Mouse (Mus musculus): Measurements from ENCODE around the gene Pnma5. TPM values are rescaled to one million over a fixed set of nuclear protein-coding genes. Genes with fewer than 3 reads are reported as not detected.

The Pnma5 gene
- polyA plus RNA-seq, 1 experiment: not detected

DNA sequence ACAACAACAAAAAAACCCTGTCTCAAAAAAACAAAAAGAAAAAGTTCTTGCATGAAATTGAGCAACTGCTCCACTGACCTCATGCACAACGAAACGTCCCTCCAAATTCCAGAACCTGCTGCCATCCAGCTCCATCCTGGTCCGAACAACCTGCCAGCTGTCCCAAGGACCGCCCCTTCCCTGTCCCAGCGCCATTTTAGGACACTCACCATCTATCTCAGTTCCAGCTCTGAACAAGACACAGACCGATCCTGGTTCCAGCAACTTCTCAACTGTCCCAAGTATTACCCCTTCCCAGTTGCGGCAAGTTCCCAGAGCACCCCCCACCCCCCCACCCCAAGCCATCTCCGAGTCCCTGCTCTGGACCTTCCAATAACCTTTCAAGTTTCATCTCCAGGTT is 1.9 kb upstream of the Pnma5 start:
- no peak for TF ChIP-seq POLR2A (IDR thresholded peaks at IDR 0.05; ENCODE audit: borderline replicate concordance, extremely low read depth, low read depth, low read length)
- no peak for TF ChIP-seq CTCF (IDR thresholded peaks at IDR 0.05; ENCODE audit: insufficient read depth, low read length)
- DNase-seq: no peak
- Histone ChIP-seq H3K4me3 (replicated peaks; ENCODE audit: extremely low read depth, low read depth, low read length) (no peak overlapping the region), H3K4me1 (ENCODE audit: control insufficient read depth, insufficient read depth, low read length) (no peaks in the 10 kb centered on the region)
- WGBS: 77% methylated on average over 8 of the region's 8 CpGs

DNA sequence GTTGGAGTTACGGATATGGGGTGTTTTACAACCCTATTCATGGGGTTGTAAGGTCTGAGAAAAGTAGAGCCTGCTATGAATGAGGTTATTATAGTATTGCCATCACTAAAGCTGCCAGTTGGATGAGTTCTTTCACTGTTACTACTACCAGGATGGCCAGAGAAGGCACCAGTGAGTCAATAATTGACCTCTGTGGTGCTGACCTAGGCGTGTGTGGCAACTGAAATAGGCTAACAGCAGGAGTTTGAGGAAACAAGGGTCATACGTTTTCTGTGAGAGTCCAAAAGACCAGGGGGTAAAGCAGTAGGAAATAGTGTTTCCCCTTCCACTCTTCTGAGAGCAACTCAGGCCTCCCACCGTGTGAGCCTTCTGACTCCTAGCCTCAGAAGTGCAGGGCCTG is 24.1 kb downstream of the Pnma5 start:
- no peak for TF ChIP-seq POLR2A (IDR thresholded peaks at IDR 0.05; ENCODE audit: borderline replicate concordance, extremely low read depth, low read depth, low read length)
- TF ChIP-seq CTCF (IDR thresholded peaks at IDR 0.05; ENCODE audit: insufficient read depth, low read length): no peak
- 66% methylated on average over 4 of the region's 4 CpGs for WGBS
- Histone ChIP-seq H3K4me3 (replicated peaks; ENCODE audit: extremely low read depth, low read depth, low read length) (no peak overlapping the region), H3K4me1 (ENCODE audit: control insufficient read depth, insufficient read depth, low read length) (no peaks in the 10 kb centered on the region)
- DNase-seq: no peak

DNA sequence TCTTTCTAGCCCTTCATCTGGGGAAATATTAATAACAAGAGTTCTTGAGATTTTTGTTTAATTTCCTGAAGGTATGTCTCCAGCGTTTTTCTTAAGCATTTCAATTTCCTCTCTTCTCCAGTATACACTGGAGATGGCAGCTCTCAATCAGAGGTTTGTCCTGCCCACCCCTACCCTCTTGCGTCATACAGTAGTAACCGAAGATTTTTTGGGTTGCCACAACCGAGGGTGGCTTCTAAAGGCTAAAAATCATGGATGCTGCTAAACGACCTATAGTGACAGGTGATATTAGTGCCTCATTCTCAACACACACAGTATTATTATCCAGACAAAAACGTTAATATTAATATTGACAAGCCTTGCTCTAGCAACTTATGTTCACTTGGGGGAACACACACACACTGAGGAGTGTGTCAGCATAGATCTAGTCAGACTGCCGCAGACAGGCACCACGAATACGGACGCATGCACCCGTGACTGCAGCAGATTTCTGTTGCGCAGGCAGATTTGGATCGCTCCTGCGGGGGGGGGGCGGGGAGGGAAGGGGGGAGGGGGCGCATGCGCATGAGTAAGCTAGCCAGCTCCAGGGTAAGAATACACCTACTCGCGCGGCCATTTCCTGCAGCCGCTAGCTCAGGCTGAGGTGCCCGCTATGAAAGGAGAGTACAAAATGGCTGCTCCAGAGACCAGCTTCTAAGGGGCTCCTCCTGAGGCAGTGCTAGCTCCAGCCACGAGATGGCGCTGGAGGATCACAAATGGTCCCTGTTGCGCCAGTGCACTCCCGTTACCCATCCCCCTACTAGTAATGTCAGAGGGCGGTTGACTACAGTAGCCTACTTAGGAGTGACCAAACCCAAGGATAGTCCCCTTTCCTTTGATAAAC is 29.1 kb downstream of the Pnma5 start:
- Histone ChIP-seq H3K4me1 (ENCODE audit: control insufficient read depth, insufficient read depth, low read length) (no peaks in the 10 kb centered on the region), H3K4me3 (replicated peaks; ENCODE audit: extremely low read depth, low read depth, low read length) (peak overlapping the region; percentile 93)
- WGBS: 21% methylated on average over 27 of the region's 27 CpGs
- TF ChIP-seq CTCF (IDR thresholded peaks at IDR 0.05; ENCODE audit: insufficient read depth, low read length) (peak; percentile 86), POLR2A (IDR thresholded peaks at IDR 0.05; ENCODE audit: borderline replicate concordance, extremely low read depth, low read depth, low read length) (peak; percentile 94; the same call in 1 of the 2 replicates)
- DNase-seq: peak; percentile 85

- no peak for TF ChIP-seq POLR2A (IDR thresholded peaks at IDR 0.05; ENCODE audit: borderline replicate concordance, extremely low read depth, low read depth, low read length)
- TF ChIP-seq CTCF (IDR thresholded peaks at IDR 0.05; ENCODE audit: insufficient read depth, low read length): no peak
- WGBS: 57% methylated on average over 4 of the region's 4 CpGs
- H3K4me3 ChIP-seq (replicated peaks; ENCODE audit: extremely low read depth, low read depth, low read length): no peak overlapping the region
- no peaks in the 10 kb centered on the region for H3K4me1 ChIP-seq (ENCODE audit: control insufficient read depth, insufficient read depth, low read length)
- no peak for DNase-seq
Measured at GRCm38 (mm10) chrX:73005678-73006077, 31.2 kb downstream of the Pnma5 start.

DNA sequence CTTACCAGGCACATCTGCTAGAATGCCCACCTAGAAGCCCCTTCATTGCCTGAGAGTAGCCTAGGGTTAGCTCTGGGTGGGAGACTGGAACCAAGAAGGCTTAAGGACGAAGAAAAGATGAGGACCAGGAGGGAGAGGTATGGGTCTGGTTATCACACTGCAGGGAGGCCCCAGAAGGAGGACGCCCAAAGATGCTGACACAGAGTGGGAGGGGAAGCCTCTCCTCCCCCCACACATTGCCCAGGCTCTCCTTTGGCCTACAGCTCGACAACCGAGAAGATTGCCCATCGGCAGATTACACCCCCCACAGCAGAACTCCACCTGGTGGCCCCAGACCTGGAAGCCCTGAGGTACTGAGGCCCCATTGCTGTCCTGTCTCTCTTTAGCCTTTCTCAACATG is 33.8 kb downstream of the Pnma5 start:
- no peak for DNase-seq
- 78% methylated on average over 5 of the region's 5 CpGs for WGBS
- H3K4me1 ChIP-seq (ENCODE audit: control insufficient read depth, insufficient read depth, low read length): no peaks in the 10 kb centered on the region
- no peak overlapping the region for H3K4me3 ChIP-seq (replicated peaks; ENCODE audit: extremely low read depth, low read depth, low read length)
- TF ChIP-seq CTCF (IDR thresholded peaks at IDR 0.05; ENCODE audit: insufficient read depth, low read length): no peak
- no peak for TF ChIP-seq POLR2A (IDR thresholded peaks at IDR 0.05; ENCODE audit: borderline replicate concordance, extremely low read depth, low read depth, low read length)

- Histone ChIP-seq H3K4me3 (replicated peaks; ENCODE audit: extremely low read depth, low read depth, low read length) (no peak overlapping the region), H3K4me1 (ENCODE audit: control insufficient read depth, insufficient read depth, low read length) (no peaks in the 10 kb centered on the region)
- TF ChIP-seq POLR2A (IDR thresholded peaks at IDR 0.05; ENCODE audit: borderline replicate concordance, extremely low read depth, low read depth, low read length) (no peak), CTCF (IDR thresholded peaks at IDR 0.05; ENCODE audit: insufficient read depth, low read length) (no peak)
- DNase-seq: no peak
- WGBS: 53% methylated on average over 3 of the region's 3 CpGs
Measured at GRCm38 (mm10) chrX:72995542-72995941, 41.4 kb downstream of the Pnma5 start.

GRCm38 (mm10) chrX:72992291-72992919 is 44.5 kb downstream of the Pnma5 start:
- 51% methylated on average over 5 of the region's 5 CpGs for WGBS

DNA sequence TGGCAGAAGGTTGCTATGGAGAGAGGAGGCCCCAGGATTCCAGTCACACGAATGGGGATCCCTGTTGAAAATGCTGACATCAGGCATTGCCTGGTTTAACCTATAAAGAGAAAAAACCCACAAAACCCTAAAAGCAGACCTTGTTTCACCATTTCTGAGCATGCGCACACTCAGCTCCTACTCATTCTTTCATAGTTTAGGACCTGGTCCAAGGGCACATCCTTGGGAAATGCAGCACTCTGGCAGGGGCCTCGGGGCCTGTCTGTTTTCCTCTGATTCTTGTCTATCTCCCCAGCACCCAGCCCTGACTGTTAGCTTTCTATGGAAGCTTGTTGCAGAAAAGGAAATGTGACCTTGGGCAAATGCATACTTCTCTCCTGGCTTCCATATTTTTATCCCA is 46.3 kb downstream of the Pnma5 start:
- no peak for DNase-seq
- WGBS: 46% methylated on average over 3 of the region's 3 CpGs
- Histone ChIP-seq H3K4me3 (replicated peaks; ENCODE audit: extremely low read depth, low read depth, low read length) (no peak overlapping the region), H3K4me1 (ENCODE audit: control insufficient read depth, insufficient read depth, low read length) (no peaks in the 10 kb centered on the region)
- TF ChIP-seq POLR2A (IDR thresholded peaks at IDR 0.05; ENCODE audit: borderline replicate concordance, extremely low read depth, low read depth, low read length) (no peak), CTCF (IDR thresholded peaks at IDR 0.05; ENCODE audit: insufficient read depth, low read length) (no peak)

More at GRCm38 (mm10) chrX:72992291-72992919, 44.5 kb downstream of the Pnma5 start:
- no peaks in the 10 kb centered on the region for H3K4me1 ChIP-seq (ENCODE audit: control insufficient read depth, insufficient read depth, low read length)
- DNase-seq: no peak
- no peak overlapping the region for H3K4me3 ChIP-seq (replicated peaks; ENCODE audit: extremely low read depth, low read depth, low read length)
- TF ChIP-seq POLR2A (IDR thresholded peaks at IDR 0.05; ENCODE audit: borderline replicate concordance, extremely low read depth, low read depth, low read length) (no peak), CTCF (IDR thresholded peaks at IDR 0.05; ENCODE audit: insufficient read depth, low read length) (peak; percentile 29; the same call in 1 of the 2 replicates)

- no peaks in the 10 kb centered on the region for H3K4me1 ChIP-seq (ENCODE audit: control insufficient read depth, insufficient read depth, low read length)
- no peak for DNase-seq
- no peak for TF ChIP-seq CTCF (IDR thresholded peaks at IDR 0.05; ENCODE audit: insufficient read depth, low read length)
- no peak overlapping the region for H3K4me3 ChIP-seq (replicated peaks; ENCODE audit: extremely low read depth, low read depth, low read length)
- 86% methylated on average over 3 of the region's 3 CpGs for WGBS
Measured at GRCm38 (mm10) chrX:72988431-72988830, 48.5 kb downstream of the Pnma5 start.

DNA sequence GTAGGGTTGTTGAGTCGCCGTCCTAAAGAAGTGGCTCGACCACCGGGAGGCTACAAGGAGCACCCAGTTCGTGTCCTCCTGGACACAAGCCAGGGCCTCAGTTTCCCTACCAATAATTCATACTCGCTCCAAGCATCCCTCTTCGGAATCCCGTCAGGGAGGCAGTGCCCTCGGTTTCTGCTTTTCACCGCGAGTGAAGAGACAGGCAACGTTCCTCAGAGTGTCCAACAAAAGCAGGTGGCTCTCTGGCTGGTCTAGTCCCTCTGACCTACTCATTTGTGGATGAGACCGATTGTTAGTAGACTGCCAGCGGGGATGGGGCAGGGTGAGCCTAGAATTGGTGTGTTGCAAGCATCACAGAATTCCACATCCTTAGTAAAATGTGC is 49.4 kb downstream of the Pnma5 start:
- DNase-seq: no peak
- TF ChIP-seq CTCF (IDR thresholded peaks at IDR 0.05; ENCODE audit: insufficient read depth, low read length): no peak
- no peak for TF ChIP-seq POLR2A (IDR thresholded peaks at IDR 0.05; ENCODE audit: borderline replicate concordance, extremely low read depth, low read depth, low read length)
- H3K4me3 ChIP-seq (replicated peaks; ENCODE audit: extremely low read depth, low read depth, low read length): peak overlapping the region; percentile 59
- 48% methylated on average over 14 of the region's 14 CpGs for WGBS
- no peaks in the 10 kb centered on the region for H3K4me1 ChIP-seq (ENCODE audit: control insufficient read depth, insufficient read depth, low read length)
